Mouse (Mus musculus): ENCODE measurements around the gene Gm17387. TPM values are rescaled to one million over a fixed set of nuclear protein-coding genes. Genes with fewer than 3 reads are reported as not detected.
"Not testable (repeated sequence)": the region's sequence is repeated elsewhere in the genome, so short reads cannot be mapped to it uniquely, and the experiment has no call there.

Gene Gm17387
- polyA plus RNA-seq, 1 experiment from 2014 or later, result not detected

- Histone ChIP-seq H3K9ac (ENCODE audit: low read depth, low read length) (no peak overlapping the region), H3K9me3 (ENCODE audit: control insufficient read depth) (no peaks in the 10 kb centered on the region), H3K4me1 (replicated peaks; ENCODE audit: control insufficient read depth, insufficient read depth, low read length) (no peaks in the 10 kb centered on the region), H3K27ac (ENCODE audit: low read depth, low read length) (no peak overlapping the region), H3K4me3 (ENCODE audit: low read depth, low read length) (no peak overlapping the region), H3K36me3 (ENCODE audit: control insufficient read depth, insufficient read depth) (no peaks in the 10 kb centered on the region), H3K27me3 (replicated peaks; ENCODE audit: control insufficient read depth, insufficient read depth, low read length) (no peaks in the 10 kb centered on the region), H3K4me2 (replicated peaks; ENCODE audit: low read depth) (no peak overlapping the region)
- ATAC-seq, result no peak
- TF ChIP-seq CTCF (IDR thresholded peaks at IDR 0.05; ENCODE audit: low read depth), result no peak
- 53% methylated on average over 9 of the region's 9 CpGs for WGBS
Observed at GRCm38 (mm10) chr7:141032458-141033167, 3.7 kb downstream of the Gm17387 start.

- H3K4me1 ChIP-seq (replicated peaks; ENCODE audit: control insufficient read depth, insufficient read depth, low read length); ATAC-seq; H3K27me3 ChIP-seq (replicated peaks; ENCODE audit: control insufficient read depth, insufficient read depth, low read length); H3K4me2 ChIP-seq (replicated peaks; ENCODE audit: low read depth); H3K36me3 ChIP-seq (ENCODE audit: control insufficient read depth, insufficient read depth); H3K4me3 ChIP-seq (ENCODE audit: low read depth, low read length); H3K27ac ChIP-seq (ENCODE audit: low read depth, low read length); H3K9me3 ChIP-seq (ENCODE audit: control insufficient read depth); H3K9ac ChIP-seq (ENCODE audit: low read depth, low read length): not testable (repeated sequence)
- WGBS, result 94% methylated on average over 1 of the region's 2 CpGs
Observed at GRCm38 (mm10) chr7:141036624-141037023, 7.7 kb downstream of the Gm17387 start.

GRCm38 (mm10) chr7:141038090-141039032 lies 9.4 kb downstream of the Gm17387 start:
- no peak overlapping the region for H3K9ac ChIP-seq (ENCODE audit: low read depth, low read length)
- no peak for TF ChIP-seq CTCF (IDR thresholded peaks at IDR 0.05; ENCODE audit: low read depth)
- no peak overlapping the region for H3K27ac ChIP-seq (ENCODE audit: low read depth, low read length)
- ATAC-seq, result no peak
- no peaks in the 10 kb centered on the region for H3K36me3 ChIP-seq (ENCODE audit: control insufficient read depth, insufficient read depth)
- WGBS, result 54% methylated on average over 20 of the region's 21 CpGs
- no peak overlapping the region for H3K4me2 ChIP-seq (replicated peaks; ENCODE audit: low read depth)
- no peaks in the 10 kb centered on the region for H3K9me3 ChIP-seq (ENCODE audit: control insufficient read depth)
- H3K4me3 ChIP-seq (ENCODE audit: low read depth, low read length), result no peak overlapping the region
- H3K27me3 ChIP-seq (replicated peaks; ENCODE audit: control insufficient read depth, insufficient read depth, low read length), result no peaks in the 10 kb centered on the region
- H3K4me1 ChIP-seq (replicated peaks; ENCODE audit: control insufficient read depth, insufficient read depth, low read length), result no peaks in the 10 kb centered on the region; the same call in 1 of the 2 replicates

- Histone ChIP-seq H3K9me3 (ENCODE audit: control insufficient read depth) (no peaks in the 10 kb centered on the region), H3K27ac (ENCODE audit: low read depth, low read length) (no peak overlapping the region), H3K4me3 (ENCODE audit: low read depth, low read length) (no peak overlapping the region), H3K27me3 (replicated peaks; ENCODE audit: control insufficient read depth, insufficient read depth, low read length) (no peaks in the 10 kb centered on the region), H3K36me3 (ENCODE audit: control insufficient read depth, insufficient read depth) (no peaks in the 10 kb centered on the region), H3K4me1 (replicated peaks; ENCODE audit: control insufficient read depth, insufficient read depth, low read length) (no peaks in the 10 kb centered on the region; the same call in 1 of the 2 replicates), H3K9ac (ENCODE audit: low read depth, low read length) (no peak overlapping the region), H3K4me2 (replicated peaks; ENCODE audit: low read depth) (no peak overlapping the region)
- no peak for ATAC-seq
- TF ChIP-seq CTCF (IDR thresholded peaks at IDR 0.05; ENCODE audit: low read depth), result no peak
- WGBS, result 91% methylated on average over 4 of the region's 4 CpGs
Observed at GRCm38 (mm10) chr7:141039386-141040107, 10.6 kb downstream of the Gm17387 start.

GRCm38 (mm10) chr7:141040867-141041606 lies 12.1 kb downstream of the Gm17387 start:
- ATAC-seq, result no peak
- Histone ChIP-seq H3K36me3 (ENCODE audit: control insufficient read depth, insufficient read depth) (no peaks in the 10 kb centered on the region), H3K27ac (ENCODE audit: low read depth, low read length) (peak overlapping the region; percentile 50), H3K9ac (ENCODE audit: low read depth, low read length) (0 out of 2 replicates have a peak overlapping the region, but pooled peaks have one; percentile 11), H3K4me1 (replicated peaks; ENCODE audit: control insufficient read depth, insufficient read depth, low read length) (no peaks in the 10 kb centered on the region; the same call in 1 of the 2 replicates), H3K27me3 (replicated peaks; ENCODE audit: control insufficient read depth, insufficient read depth, low read length) (no peaks in the 10 kb centered on the region), H3K9me3 (ENCODE audit: control insufficient read depth) (no peaks in the 10 kb centered on the region), H3K4me2 (replicated peaks; ENCODE audit: low read depth) (no peak overlapping the region), H3K4me3 (ENCODE audit: low read depth, low read length) (no peak overlapping the region)
- 29% methylated on average over 6 of the region's 9 CpGs for WGBS
- TF ChIP-seq CTCF (IDR thresholded peaks at IDR 0.05; ENCODE audit: low read depth), result no peak
